Mouse (Mus musculus) embryo, embryonic 9.5 days (tissue): ENCODE data around the gene Lrfn2.

Experiments used
- DNase-seq: peaks from one replicate; pipeline ENCODE4 v3.0.0-alpha.2; 2017; ENCODE audit errors: extremely low spot score

Gene Lrfn2

DNA sequence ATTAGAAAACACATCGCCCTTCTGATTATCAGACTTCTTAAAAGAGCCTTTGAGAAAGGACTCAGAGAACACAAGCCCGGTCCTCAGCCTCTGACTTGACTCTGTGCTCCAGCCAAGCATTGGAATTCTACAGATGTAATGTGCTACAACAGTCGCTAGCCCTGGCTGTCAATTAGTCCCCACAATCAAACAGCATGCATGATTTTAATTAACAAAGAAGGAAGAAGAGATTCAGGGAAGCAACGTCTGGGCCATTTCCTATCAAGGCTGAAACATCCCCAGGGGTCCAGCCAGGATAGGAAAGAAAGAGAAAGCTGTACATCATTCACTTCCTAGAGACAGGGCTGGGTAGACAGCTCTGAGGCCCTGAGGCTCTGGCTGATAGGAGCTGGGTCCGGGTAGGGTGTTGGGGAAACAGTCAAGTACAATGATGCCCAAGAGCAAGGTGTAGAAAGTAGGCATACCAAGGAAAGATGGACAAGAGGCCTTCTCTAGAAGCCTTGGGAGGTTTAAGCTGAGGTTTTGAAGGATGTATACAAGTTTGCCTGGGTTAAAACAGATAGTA lies 101.6 kb downstream of the Lrfn2 start:
- no peak for DNase-seq

DNA sequence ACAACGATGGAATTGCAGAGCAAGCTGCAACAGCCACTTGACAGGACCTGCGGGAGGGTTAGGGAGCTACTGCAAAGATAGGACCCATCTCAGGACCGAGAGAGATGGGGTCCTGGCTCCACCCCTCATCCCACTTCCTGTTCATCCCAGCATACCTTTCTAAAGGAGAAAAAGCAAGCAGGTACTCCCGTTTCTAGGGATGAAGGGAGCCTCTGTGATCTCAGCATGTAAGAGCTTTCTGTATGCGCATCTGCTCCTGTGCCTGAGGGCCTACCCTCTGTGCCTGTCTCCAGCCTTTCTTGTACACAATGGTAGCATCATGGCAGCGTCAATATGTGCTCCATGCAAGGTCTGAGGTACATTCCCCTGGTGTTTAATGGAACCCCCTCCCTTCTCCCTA lies 102.9 kb downstream of the Lrfn2 start:
- DNase-seq: no peak

DNA sequence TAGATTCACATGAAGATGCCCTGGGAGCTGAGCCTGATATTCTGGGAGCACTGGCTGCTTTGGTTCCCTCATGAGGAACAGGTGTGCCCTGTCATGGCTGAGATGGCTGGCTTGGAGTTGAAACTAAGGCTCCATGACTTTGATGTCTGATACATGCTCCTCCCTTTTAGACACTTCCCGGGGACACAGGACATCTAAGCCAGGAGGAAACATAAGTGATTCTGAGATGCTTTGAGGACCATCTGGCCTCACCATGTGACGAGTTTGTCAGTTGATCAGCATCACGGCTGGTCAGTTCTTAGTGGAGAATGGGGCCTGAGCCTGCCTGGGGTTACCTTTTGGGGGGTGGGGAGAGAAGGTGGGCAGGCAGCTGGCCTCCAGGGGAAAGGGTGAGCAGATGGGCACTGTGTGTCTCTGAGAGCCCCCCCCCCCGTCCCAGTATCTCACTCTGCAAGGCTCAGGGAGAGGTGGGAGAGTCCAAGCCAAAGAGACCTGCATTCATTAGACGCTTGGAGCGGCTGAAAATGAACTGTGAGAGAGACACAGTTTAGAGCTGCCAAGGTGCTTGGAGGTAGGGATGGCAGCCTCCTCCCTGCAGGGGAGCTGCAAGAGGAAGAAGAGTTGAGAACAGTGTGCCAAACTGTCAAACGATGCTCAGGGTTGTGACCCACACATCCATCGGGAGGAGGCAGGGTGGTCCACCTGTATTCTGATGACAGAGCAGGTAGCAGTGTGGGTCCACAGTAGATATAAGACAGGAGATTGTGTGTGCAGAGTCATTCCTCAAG lies 105.2 kb downstream of the Lrfn2 start:
- DNase-seq: no peak

DNA sequence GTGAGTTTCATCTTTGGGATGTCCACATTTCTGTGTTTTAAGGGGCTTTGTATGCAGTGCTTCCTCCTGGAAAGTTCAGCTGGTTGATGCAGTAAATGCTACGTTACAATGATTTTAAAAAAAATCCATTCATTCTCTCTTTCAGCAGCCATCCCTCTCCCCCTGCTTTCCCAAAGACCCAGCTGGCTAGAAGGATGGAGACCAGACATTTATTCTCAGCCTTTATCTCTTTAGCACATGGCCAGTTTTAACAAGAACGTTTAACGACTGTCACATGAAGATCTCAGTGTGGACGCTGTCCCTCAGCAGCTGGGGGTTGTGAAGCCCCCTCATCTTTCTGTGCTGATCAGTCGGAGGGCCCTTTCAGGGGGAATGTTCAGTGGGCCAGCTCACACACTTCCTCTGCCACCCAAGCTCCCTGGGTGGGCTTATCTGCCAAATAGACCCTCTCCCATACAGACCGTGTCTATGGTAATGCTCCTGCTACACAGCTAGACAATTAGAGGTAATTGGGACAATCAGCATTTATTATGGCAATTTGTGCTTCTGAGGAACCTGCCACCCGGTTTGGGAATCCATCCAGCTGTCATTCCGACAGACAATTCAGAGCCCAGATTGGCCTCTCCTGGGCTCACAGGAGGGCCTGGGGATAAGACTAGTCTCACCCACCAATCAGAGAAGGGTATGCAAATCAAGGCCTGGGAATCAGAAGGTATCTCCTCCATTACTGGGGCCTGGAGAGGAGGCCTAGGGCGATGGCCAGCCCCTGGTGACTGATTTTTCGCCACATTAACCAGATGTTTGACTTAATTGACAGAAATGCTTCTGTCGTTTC lies 111.8 kb downstream of the Lrfn2 start:
- peak; percentile 61 for DNase-seq

DNA sequence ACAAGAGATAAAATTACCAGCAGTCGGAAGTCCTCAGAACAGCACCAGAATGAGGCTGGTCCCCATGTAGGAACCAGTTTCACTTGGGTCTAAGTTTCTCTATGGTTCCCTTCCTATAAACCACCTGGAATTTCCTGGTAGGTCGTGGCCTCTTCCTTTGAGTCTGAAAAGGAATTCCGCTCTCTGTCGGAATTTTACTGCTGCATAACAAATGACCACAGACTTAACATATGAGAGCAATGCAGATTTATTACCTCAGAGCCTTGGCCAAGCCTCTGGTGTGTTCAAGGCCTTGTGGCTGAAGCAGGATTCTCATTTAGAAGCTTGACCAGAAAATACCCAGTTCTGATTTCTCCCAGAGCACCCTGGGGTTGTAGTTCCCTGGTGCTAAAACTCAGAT lies 115.7 kb downstream of the Lrfn2 start:
- no peak for DNase-seq

DNA sequence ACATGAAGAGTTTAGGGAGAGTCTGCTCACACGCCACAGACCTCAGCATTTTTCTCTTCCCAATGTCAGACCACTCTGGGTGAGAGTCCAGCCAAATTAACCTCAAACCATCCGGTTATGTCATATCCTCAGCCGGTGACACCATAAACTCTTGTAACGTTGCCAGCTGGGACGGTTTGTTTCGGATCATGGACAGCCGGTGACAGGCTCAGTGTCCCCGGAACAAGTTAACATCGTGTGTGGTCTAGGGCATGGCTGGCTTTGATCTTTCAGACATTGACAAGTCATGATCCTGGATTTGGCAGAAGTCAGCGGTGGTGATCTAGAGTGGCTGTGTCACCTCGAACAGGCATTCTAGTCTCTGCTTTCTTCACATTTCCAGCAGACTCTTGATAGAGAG lies 119.1 kb downstream of the Lrfn2 start:
- no peak for DNase-seq

DNA sequence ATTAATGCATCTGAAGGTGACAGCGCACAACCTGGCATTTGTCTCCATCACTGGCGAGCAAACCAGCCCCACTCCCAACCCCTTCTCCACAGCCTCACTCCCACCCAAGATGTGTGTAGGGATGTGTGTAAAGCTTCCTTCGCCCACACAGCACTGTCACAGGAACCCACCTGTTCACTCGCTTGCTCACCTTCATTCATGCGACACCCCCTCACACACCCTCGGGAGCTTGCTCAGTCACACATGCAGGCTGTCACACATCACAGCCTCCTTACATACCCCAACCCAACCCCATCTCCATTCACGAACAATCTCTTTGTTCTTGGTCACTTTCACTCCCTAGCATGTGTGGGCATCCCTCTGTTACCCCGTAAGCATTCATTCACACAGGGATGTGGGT lies 129.0 kb downstream of the Lrfn2 start:
- no peak for DNase-seq

DNA sequence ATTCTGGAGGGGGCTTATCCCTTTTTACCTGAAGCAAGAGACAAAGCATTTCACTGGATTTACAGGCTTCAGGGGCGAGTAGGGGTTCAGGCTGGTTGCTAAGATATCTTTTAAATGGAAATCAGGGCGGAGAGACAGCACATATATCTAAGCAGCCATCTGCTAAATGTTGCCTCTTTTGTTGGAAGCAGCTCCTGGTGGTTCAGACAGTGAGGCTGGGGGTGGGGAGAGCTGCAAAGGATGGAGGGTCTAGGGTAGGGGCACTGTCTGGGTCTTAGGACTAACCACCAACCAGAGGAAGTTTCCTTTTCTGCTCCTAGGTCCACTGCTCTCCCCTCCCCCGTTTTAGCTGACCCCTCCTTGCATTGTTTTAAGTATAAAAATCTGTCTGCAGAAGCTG lies 131.6 kb downstream of the Lrfn2 start:
- DNase-seq: no peak

DNA sequence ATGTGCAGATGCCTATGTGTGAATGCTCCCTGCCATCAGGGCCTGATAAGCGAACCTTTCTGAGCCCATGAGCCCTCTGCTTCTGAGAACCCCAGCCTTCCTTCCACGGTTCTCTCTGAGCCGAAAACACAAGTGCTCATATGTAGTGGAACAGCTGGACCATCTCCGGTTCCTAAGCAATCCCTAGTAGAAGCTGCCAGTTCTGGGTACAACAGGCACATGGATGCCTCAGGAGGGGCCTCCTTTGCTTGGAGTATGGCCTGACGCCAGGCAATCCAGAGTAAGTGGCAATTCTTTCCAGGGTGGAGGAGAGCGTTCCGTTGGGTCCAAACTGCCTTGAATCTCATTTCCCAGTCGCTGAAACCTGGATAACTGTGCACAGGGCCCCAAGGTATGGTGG lies 132.3 kb downstream of the Lrfn2 start:
- DNase-seq: no peak

DNA sequence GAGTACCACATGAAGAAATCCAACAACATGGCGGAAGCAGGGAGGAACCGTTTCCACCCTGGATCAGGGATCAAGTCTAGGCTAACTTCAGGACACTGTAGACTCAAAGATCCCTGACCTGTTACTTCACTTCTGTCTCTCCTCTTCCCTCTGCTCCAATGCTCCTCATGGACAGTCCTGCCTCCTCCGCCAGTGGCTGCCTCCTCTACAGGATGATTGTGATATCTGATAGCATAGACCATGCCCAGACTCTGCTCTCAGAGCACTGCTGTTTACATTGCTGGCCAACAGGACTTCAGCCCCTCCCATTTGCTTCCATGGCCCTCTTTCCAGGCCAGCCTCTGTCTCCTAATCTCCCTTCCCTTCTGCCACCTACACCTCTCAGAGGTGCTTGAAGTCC lies 132.9 kb downstream of the Lrfn2 start:
- DNase-seq: no peak

DNA sequence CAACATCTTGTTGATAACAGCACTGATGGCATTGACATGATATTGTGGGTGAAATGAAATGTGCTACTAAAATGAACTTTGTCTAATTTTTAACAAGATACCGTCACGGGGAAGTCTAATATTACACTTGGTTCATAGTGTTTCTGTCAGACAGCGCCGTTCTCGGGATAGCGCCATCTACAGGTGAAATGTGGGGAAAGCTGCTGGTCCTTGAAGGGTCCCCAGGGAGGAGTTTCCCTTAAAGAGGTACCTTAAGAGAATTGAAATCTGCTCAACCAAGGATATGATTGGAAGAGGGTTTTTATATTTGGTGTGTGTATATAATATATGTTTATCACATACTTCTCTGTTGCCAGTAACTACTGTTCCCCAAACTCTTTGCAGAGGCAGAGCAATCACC lies 134.6 kb downstream of the Lrfn2 start:
- DNase-seq: no peak

DNA sequence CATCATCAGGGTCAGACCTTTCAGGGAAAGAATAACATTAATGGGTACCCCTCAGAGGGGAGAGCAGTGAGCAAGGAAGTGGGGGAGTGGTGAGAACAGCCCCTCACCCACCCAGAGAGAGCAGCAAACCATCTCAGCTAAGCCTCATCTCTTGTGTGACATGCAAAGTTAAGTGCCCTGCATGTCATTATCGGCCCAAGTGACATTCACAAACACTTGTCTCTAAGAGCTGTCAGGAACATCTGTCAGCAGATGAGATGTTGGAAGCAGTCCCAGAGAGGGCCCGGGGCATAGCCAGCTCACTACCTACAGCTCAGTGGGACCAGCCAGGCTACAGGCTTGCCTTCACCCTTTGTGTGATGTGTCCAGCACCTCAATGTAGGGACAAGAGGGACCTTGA lies 146.0 kb downstream of the Lrfn2 start:
- DNase-seq: no peak

DNA sequence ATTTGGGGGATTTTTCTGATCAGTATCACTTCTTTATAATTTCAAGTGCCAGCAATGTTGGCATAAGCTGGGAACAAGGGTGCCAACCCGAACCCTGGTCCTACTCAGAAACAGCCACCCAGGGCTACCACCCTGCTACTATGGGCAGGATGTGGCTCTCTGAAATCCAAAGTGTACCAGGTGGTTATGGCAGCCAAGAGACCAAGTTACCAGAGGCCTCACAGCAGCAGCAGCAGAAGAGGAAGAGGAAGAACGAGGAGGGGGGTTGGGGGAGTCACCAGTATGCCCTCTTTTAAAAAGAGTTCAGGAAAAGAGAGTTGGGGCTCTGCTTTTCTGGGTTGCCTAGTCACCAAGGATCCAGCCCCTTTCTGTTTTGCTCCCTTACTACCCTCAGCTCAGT lies 147.5 kb downstream of the Lrfn2 start:
- DNase-seq: no peak

DNA sequence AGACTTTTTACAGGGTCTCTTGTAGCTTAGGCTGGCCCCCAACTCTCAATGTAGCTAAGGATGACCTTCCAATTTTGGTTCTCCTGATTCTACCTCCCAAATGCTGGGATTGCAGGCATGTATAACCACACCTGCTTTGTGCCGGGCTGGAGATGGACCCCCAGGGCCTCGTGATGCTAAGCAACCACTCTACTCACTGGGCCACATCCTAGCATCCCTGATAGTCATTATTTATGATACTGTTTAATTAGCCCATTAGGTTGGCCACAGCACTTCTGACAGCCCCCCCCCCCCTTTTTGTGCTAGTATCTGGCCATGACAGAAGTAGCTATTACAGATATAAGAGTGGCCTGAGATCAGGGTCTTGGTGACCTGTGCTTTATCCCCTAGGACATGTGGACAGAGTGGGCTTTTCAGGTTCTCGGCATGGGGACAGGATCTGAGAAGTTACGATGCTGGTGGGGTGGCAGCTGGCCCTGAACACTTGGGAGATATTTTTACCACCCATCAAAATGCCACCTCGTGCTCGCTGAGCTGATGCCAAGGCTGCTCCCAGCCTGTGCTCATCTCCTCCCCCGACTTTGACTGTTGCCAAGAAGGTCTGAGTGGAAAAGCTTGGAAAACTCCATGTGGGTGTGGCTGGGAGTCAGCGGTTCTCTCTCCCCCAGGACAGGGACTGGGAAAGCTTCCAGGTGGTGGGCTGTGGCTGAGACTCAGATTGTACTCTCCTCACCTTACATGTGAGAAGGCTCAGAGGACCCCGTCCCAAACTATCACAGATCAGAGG lies 151.6 kb downstream of the Lrfn2 start:
- no peak for DNase-seq

DNA sequence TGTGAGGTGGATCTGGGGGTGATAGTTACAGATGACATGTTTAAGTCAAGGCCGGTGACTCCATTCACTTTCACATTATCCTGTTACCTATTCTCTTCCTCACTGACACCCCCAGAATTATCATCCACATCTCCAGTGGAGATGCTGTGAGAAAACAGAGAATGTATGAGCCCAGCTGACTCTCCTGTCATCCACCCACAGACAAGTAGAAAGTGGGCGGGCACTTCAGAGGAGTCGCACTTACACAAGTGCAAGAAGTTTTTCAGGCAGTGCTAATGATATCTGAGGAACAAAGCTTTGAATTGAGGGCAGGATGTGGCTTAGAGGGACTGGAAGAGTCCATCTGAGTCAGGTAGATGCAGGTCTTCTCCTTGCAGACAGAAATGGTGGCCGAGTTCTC lies 152.9 kb downstream of the Lrfn2 start:
- DNase-seq: no peak

DNA sequence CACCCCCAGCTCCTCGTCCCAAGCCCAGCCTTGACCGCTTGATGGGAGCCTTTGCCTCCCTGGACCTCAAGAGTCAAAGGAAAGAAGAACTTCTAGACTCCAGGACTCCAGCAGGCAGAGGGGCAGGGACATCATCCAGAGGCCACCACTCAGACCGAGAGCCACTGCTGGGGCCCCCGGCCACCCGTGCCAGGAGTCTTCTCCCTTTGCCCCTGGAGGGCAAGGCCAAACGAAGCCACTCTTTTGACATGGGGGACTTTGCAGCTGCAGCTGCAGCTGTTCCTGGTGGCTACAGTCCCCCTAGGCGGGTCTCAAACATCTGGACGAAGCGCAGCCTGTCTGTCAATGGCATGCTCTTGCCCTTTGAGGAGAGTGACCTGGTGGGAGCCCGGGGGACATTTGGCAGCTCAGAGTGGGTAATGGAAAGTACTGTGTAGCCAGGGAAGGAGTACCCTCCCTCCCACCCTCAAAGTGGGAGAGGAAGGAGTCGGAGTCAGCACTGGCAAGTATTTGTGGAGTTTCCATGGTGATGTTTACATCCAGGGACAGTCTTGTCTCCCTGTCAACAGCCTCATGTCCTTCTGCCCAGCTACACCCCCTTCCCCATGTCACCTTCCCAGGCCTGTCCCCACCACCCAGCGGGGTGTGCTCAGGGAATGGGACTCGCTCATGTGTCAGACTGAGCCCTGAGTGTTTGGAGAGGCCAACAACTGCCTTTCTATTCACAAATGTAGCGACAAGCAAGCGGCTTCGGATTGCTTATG lies 164.8 kb downstream of the Lrfn2 start:
- no peak for DNase-seq

DNA sequence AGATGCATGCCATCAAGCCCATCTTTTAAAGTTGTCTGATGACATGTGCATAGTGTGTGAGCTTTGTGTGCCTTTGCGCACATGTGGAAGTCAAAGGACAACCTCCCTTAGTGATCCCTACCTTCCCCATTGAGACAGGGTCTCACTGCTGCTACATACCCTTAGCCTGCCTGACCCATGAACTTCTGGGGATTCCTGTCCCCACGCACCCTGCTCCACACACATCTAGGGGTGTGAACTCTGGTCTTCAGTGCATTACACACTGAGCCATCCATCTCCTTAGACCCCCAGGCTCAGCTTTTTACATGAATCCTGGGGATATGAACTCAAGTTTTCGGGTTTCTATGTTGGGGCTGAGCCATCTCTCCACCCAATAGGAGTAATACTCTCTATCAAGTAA lies 179.2 kb downstream of the Lrfn2 start:
- DNase-seq: no peak

DNA sequence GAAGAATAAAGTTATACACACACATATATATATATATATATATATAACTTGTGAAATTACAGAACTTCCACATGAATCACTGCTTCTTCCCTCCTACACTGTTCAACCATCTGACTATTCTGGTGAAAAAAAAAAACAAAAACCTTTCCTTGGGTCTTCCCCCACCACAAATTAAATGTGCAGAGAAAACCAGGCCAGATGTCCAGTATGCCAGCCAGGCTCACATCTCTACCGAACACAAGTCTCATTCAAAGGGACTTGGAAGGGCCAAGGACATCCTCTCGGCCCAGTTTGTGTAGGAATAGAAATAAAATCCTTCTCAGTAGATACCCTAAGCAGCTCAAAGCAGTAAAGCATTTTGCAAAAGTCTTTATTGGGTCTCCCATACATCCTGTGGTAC lies 179.7 kb downstream of the Lrfn2 start:
- DNase-seq: no peak

DNA sequence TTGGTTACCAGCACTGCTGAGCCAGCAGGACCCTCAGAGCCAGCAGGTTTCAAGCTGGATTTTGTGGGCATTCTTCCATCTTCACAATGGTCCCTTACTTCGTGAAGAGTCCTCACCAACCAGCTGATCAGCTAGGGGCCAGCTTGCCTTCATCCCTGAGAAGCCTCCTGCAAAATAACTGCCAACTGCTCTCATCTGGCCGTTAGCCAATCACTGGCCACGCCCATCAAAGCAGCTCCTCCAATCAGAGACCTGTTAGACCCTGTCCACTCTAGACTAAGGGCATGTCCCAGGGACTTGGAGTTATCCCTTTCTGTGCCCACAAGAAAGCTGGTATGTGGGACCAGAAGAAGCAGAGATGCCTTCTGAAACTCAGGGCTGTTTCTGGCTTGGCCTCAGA lies 181.2 kb downstream of the Lrfn2 start:
- DNase-seq: no peak

DNA sequence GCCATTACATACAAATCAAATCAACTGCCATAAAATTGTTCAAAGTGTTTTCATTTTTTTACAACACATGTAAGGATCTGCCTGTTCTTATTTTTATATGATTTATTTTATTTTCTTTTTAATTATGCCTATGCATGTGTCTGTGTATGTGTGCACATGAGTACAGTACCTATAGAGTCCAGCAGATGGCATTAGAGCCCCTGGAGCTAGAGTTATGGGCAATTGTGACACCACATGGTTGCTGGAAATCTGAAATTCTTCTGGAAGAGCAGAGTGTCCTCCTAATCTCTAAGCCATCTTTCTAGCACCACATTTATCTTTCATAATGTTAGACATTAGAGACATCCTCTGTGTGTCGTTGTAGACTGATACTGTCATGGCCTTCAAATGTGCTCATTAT lies 192.0 kb downstream of the Lrfn2 start:
- DNase-seq: no peak

DNA sequence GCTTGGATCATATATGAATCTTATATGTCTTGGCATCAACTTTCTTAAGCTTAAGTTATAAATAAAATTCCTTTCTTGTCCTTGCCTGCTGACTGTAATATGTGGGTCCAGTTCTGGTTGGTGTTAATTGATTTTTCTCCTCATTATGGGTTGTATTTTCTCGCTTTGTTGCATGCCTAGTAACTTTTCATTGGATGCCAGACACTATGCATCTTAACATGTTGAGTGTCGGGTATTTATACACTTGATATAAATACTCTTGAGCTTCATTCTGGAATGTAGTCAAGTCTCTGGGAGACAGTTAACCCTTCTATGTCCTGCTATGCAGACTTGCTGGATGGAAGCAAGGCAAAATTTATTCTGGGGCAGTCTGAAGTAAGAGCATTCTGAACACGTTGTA lies 192.5 kb downstream of the Lrfn2 start:
- no peak for DNase-seq
